Mouse (Mus musculus): ENCODE data around the gene Slc6a9. TPM values are rescaled to one million over a fixed set of nuclear protein-coding genes. Genes with fewer than 3 reads are reported as not detected.

The Slc6a9 gene
- total RNA-seq, 2 experiments from 2014 or later = 35.9 to 36.3 TPM

DNA sequence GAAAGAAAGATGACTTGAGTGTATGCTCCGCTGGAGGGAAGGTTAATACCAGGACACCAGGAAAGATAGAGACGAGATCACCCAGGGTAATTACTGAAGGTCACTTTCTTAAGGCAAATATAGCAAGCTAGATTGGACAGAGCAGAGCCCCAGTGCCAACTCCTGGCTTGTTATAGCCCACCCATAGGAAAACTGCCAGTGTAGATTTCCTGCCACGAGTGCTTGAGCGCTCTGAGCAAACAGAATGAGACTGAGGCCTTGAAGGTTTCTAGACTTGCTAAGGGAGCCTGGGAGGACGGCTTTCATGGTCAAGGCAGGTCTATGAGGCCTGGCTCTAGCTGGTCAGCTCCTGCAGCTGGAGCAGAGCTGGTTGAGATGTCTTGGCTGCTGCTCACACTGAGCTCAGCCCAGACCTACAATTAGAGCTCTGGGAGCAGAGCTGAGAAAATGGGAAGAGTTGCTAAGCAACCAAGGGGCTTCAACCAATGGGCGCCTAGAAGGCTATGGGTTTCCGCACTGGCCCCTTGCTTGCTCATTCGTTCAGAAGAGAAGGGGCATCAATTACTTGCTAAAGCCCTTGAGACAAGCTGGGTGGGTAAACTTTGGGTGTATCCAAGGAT, 74.6 kb downstream of the Slc6a9 start:
- no peak for DNase-seq (ENCODE audit: low spot score in 2 of 2)

- no peak for DNase-seq (ENCODE audit: low spot score in 2 of 2)
These were observed 77.8 kb downstream of the Slc6a9 start for GRCm38 (mm10) chr4:117912131-117912561.

DNA sequence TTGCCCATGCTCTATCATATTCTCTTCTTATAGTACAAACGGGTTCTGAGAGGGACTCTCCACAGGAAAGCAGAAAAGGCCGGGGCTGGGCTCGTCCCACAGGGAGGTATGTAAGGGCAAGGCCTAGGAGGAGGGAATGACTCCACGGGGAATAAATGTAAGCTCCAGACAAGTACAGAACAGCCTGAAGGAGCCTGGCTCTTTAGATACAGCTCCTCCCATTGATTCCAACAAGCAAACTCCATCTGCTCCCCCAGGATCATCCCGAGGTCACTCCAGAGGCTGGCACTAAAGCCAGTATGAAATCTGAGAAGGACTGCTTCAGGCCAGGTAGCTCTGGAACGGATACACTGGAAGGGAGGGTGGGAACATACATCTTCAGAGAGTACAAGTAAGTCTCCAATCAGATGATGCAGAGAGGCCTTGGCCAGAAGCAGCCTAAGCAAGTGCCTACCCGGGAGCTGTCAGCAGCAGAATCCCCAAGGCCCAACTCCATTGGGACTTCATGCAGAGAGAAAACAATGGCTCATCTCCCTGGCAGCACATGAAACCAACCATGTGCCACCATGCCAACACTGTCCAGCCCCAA, 78.5 kb downstream of the Slc6a9 start:
- no peak for DNase-seq (ENCODE audit: low spot score in 2 of 2)

GRCm38 (mm10) chr4:117913421-117913820, 79.1 kb downstream of the Slc6a9 start:
- DNase-seq (ENCODE audit: low spot score in 2 of 2) = no peak

DNA sequence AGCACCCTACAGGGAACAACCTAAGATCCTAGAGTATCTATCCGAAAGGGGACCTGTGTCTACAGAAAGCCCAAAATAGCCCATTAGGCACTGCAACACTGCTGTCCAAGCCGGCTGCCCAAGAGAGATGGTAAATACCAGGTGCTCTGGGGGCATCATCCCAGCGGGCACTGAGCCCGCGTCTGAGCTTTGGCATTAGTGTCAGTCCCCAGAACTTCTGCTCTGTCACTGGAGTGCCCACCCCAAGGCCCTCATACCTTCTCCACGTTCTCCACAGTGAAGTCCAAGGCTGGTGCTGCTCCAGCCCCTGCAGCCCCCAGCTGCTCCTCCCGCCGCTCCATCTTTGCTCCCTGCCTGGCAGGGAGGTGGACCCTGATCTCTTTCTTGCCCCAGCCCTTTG, 79.7 kb downstream of the Slc6a9 start:
- no peak for DNase-seq (ENCODE audit: low spot score in 2 of 2)

DNA sequence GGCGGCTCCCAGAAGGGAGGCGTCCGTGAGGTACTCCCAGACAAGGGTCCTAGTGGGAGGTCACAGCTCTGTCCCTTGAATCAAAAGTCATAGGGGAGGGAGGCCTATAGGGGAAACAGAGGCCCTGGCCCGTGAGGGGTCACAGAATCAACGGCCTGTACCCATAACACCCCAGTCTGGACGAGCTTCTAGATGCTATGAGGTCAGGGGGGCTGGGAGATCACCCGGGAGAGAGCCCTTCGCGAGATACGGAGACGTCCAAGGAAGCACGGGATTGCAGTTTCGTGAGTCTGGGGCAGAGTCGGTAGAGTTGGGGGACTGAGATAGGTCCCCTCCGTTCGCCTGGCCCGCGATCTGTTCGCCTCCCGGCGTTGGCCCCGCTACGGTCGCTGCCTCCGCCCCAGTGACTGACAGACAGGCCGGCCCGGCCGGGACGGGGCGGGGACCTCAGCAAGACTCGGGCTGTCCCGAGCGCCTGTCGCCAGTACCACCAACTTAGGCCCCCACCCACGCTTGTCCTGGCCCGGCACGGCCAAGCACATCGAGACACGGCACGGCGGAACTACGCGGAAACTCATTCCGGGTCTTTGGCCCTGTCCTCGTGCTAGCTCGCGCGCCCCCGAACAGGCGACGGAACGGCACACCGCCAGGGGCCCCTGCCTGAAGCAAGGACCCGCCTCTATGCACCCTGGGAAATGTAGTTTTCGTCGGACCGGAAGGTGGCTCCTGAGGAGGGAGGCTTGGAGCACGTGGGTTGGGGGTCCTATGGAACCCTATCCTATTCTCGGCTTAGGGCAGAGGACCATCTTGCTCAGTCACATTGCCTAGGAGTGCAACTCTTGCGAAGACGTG, 80.5 kb downstream of the Slc6a9 start, which contains the start of gene Ipo13:
TSS of gene Ipo13 (minus strand) at position 409 of the 852 bp plus-strand sequence.
- peak; percentile 89 to 93 for DNase-seq (ENCODE audit: low spot score in 2 of 2)

- DNase-seq (ENCODE audit: low spot score in 2 of 2) = no peak
These were observed 81.3 kb downstream of the Slc6a9 start for GRCm38 (mm10) chr4:117915489-117916105.

DNA sequence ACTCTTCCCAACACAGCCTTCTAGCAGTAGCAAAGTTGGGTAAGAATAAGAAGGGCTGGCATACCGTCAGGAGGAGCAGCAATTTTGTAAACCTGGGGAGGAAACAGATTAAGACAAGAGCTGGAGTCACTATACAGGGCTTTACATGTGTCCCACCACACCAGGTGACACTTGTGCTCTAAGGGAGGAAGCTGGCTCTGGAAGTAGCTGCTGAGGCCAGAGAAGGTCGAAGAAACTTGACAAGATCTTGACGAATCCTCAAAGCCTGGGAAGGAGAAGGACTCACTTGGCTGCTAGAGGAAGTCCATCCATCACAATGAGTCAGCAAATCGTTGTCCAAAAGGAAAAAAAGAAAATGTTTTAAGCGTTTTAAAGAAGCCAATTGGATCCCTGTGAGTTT, 82.1 kb downstream of the Slc6a9 start:
- no peak for DNase-seq (ENCODE audit: low spot score in 2 of 2)

- DNase-seq (ENCODE audit: low spot score in 2 of 2) = no peak
These were observed 83.1 kb downstream of the Slc6a9 start for GRCm38 (mm10) chr4:117917402-117917801.

DNA sequence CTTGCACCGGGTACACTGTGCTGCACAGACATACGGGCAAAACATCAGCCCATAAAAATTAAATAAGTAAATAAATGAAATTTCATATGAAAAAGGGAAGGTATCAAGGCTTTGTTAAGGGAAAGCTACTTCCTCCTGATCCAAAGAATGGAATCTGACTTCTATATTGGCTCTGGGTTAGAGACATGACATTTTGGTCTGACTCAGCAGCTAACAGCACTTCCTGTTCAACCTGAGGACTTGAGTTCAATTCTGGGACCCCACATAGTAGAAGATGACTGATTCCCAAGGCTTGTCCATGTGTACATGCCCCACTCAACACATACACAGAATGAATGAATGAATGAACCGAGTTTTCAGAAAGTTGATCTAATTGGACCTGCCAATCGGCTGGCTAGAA, 83.5 kb downstream of the Slc6a9 start:
- no peak for DNase-seq (ENCODE audit: low spot score in 2 of 2)

GRCm38 (mm10) chr4:117918261-117918660, 84.0 kb downstream of the Slc6a9 start:
- no peak for DNase-seq (ENCODE audit: low spot score in 2 of 2)

- no peak for DNase-seq (ENCODE audit: low spot score in 2 of 2)
These were observed 84.5 kb downstream of the Slc6a9 start for GRCm38 (mm10) chr4:117918762-117919161.

- no peak for DNase-seq (ENCODE audit: low spot score in 2 of 2)
These were observed 87.1 kb downstream of the Slc6a9 start for GRCm38 (mm10) chr4:117921358-117921757.

- DNase-seq (ENCODE audit: low spot score in 2 of 2) = no peak
These were observed 89.1 kb downstream of the Slc6a9 start for GRCm38 (mm10) chr4:117923450-117923849.

Other genes with a start within 250 kb of the Slc6a9 start
- gene Dmap1, start 152.2 kb upstream of the Slc6a9 start, total RNA-seq (2021) = 10 to 100 TPM; 38.8 to 39.6 TPM
- gene Gm12845, start 110.1 kb upstream of the Slc6a9 start, total RNA-seq (2021) = not detected
- gene Klf17, start 68.9 kb upstream of the Slc6a9 start, total RNA-seq (2021) = not detected
- under 1 TPM; 0.37 to 0.84 TPM for gene Ccdc24, start 38.1 kb downstream of the Slc6a9 start, total RNA-seq (2021)
- 10 to 100 TPM; 82.6 to 89.3 TPM for gene B4galt2, start 49.0 kb downstream of the Slc6a9 start, total RNA-seq (2021)
- gene Atp6v0b, start 52.8 kb downstream of the Slc6a9 start, total RNA-seq (2021) = 100 to 1,000 TPM; 421 to 464 TPM
- 1 to 10 TPM; 9.2 to 9.8 TPM for gene Dph2, start 57.5 kb downstream of the Slc6a9 start, total RNA-seq (2021)
- gene Ipo13, start 80.5 kb downstream of the Slc6a9 start, total RNA-seq (2021) = 100 to 1,000 TPM; 106 to 125 TPM
- gene Artn, start 95.3 kb downstream of the Slc6a9 start, total RNA-seq (2021) = 1 to 10 TPM; 1.7 to 2.5 TPM